Mouse (Mus musculus) olfactory bulb, adult 2 months (tissue): Measurements from ENCODE around the gene Naip5. TPM values are rescaled to one million over a fixed set of nuclear protein-coding genes. Genes with fewer than 3 reads are reported as not detected.
"Not testable (repeated sequence)": the region's sequence is repeated elsewhere in the genome, so short reads cannot be mapped to it uniquely, and the experiment has no call there.

ENCODE experiments used
- H3K27ac ChIP-seq: fragments of 200-500 bp; 2 replicates; pipeline ENCODE4 v1.5.1; 2012; ENCODE audit warnings: low read depth, low read length; ENCODE audit not compliant: insufficient read depth
- H3K4me1 ChIP-seq: fragments of 200-500 bp; 2 replicates; pipeline ENCODE4 v1.6.1; 2012; ENCODE audit warnings: low read length; ENCODE audit not compliant: control insufficient read depth, insufficient read depth
- H3K4me3 ChIP-seq: fragments of 200-500 bp; 2 replicates; pipeline ENCODE4 v1.5.1; 2012; ENCODE audit warnings: mild to moderate bottlenecking, low read depth, low read length, moderate library complexity; ENCODE audit not compliant: insufficient read depth
- CTCF ChIP-seq: fragments of 200-500 bp; IDR thresholded peaks from 2 replicates; pipeline ENCODE4 v1.5.1; 2012; ENCODE audit warnings: low read depth, mild to moderate bottlenecking, low read length, moderate library complexity; ENCODE audit not compliant: insufficient read depth
- POLR2A ChIP-seq: fragments of 200-500 bp; IDR thresholded peaks from 2 replicates; pipeline ENCODE4 v1.6.1; 2012; ENCODE audit warnings: mild to moderate bottlenecking, low read depth, low read length, moderate library complexity; ENCODE audit not compliant: insufficient read depth
- whole genome bisulfite sequencing: fragments of 180-500 bp; shearing (Covaris S2); methylation state at CpG from one replicate; pipeline ENCODE4 v1.1.7; 2018; 5-methylcytosine and 5-hydroxymethylcytosine counted together
- polyA plus RNA-seq: library from polyadenylated mRNA; stranded (reverse); fragments of >200 nt; gene quantifications from 2 replicates; pipeline ENCODE4 v1.2.4, GENCODE M21; 2012; ENCODE audit warnings: low replicate concordance; ENCODE audit not compliant: missing spikeins, insufficient read depth, insufficient read length

Naip5 gene
- polyA plus RNA-seq, 1 experiment: not detected

DNA sequence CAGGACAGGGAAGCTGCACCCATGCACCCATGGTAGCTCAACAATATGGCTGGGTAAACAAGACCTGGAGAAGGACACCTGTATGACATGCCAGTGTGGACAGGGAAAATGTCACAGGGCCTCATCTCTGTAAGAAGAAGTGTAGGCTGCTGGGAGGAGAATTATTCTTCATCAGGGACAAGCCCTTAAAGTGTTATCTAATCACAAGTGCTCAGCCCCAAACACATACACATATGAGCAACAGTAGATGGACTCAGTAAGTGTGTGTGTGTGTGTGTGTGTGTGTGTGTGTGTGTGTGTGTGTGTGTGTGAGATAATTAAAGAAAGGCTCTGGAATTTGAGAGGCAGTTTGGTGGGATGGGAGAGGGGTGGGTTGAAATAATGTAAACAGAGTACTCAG is 45.3 kb downstream of the Naip5 start:
- TF ChIP-seq CTCF (no peak), POLR2A (no peak)
- Histone ChIP-seq H3K27ac (no peak overlapping the region), H3K4me1 (no peaks in the 10 kb centered on the region), H3K4me3 (no peak overlapping the region)

DNA sequence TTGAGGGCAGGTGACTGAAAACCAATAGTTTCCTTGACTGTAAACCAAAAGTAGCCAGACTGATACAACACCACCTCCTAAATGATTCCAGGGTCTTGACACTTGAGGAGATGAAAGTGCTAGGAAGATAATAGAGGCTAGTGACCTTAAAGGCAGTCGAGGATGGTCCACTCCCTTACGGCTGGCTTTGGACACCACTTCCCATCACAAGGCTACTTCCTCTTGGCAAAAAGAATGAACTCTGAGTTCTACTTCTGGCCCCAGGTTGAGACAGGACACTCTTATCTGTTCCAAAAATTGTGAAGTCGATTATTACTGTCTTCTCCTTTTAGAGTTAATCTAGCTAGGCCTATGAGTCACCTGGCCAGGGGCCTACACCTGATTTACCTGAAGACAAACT is 50.7 kb downstream of the Naip5 start:
- Histone ChIP-seq H3K4me3 (no peak overlapping the region), H3K4me1 (no peaks in the 10 kb centered on the region), H3K27ac (no peak overlapping the region)
- TF ChIP-seq CTCF (no peak), POLR2A (no peak)
- WGBS: 83% methylated on average over 3 of the region's 3 CpGs

DNA sequence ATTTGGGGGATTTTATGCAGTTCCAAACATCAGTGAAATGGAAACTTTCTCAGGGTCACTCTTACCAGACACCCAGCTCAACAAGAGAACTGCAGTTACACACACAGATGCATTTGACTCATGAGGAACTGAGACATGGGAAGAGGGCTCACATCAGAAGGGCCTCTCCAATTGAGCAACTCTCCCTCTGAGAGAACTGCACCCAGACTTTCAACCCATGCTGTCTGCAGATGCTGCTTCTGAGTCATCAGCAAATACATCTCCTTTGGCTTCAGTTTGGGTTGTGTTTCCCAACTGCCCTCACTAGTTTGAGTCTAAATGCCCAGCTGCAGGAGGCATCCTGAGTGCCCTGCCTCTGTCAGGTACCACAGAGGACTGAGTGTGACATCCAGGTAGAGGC is 63.0 kb downstream of the Naip5 start:
- H3K27ac ChIP-seq, H3K4me3 ChIP-seq: not testable (repeated sequence)

DNA sequence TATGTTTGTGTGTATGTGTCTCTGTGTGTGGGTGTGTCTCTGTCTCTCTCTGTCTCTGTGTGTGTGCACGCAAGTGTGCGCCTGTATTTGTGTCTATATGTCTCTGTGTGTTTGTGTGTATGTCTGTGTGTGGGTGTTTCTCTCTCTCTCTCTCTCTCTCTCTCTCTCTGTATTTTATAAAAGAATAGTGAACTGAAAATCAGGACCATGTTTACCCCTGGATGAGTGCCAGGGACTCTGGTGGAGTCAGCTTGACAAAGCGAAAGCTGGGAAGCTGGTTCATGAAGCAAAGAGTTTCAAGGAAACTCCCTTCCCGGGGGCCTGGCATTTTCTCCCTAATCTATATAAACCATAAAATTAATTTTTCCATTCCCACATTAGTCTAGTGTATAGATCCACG is 71.8 kb downstream of the Naip5 start:
- H3K4me3 ChIP-seq, H3K27ac ChIP-seq, H3K4me1 ChIP-seq: not testable (repeated sequence)
- 41% methylated on average over 4 of the region's 5 CpGs for WGBS

More for the DNA sequence above, 63.0 kb downstream of the Naip5 start:
- not testable (repeated sequence) for H3K4me1 ChIP-seq

DNA sequence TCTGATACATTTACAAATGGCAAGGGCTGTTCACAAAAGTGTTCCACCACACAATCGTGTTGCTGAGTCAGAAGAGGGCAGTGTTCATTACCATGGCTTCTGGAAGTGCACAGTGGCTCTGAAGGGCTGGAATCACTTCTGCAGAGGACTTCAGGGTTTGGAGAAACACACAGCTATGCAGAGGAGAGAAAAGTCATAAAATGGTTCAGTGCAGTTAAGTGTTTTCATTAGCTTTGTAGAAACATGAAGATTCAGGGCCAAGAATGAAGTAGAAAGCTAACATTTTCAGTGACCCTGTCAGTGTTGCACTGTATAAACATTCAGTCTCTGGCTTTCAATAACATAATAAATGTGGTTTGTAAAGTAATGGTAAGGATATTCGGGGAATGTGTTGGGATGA is 79.7 kb downstream of the Naip5 start:
- H3K4me3 ChIP-seq, H3K27ac ChIP-seq, H3K4me1 ChIP-seq: not testable (repeated sequence)
- WGBS: 66% methylated on average over 2 of the region's 2 CpGs

DNA sequence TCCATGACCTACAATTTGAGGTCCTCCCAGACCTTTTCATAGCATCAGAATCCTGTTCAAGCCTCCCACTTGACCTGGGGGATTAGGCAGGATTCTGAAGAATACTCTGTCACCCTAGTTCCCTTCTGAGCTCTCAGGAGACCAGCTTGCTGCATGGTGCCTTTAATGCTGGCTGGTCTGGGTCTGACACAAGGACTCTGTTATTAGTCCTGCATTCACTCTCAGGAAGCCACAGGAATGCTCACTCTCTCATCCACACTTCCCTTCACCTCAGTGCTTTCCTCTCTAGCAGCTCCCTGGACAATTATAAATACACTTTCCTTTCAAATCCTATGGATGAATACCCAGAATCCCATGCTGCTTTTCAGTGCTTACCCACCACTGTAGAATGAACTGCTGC is 83.7 kb downstream of the Naip5 start:
- not testable (repeated sequence) for H3K27ac ChIP-seq, H3K4me1 ChIP-seq, H3K4me3 ChIP-seq

Other genes starting within 250 kb of the Naip5 start
- gene Mccc2, start 230.7 kb downstream of the Naip5 start, polyA plus RNA-seq: not detected in 2 replicates
- gene Bdp1, start 142.3 kb downstream of the Naip5 start, polyA plus RNA-seq: 52.5 TPM in 1 of 2 replicates, not detected in the other
- gene Serf1, start 138.3 kb downstream of the Naip5 start, polyA plus RNA-seq: not detected in 2 replicates
- gene Smn1, start 121.5 kb downstream of the Naip5 start, polyA plus RNA-seq: not detected in 2 replicates
- not detected in 2 replicates for gene Naip2, start 44.2 kb downstream of the Naip5 start, polyA plus RNA-seq
- gene Naip6, start 71.4 kb upstream of the Naip5 start, polyA plus RNA-seq: not detected in 2 replicates
- not detected in 2 replicates for gene Naip1, start 206.5 kb upstream of the Naip5 start, polyA plus RNA-seq
- gene Gtf2h2, start 246.3 kb upstream of the Naip5 start, polyA plus RNA-seq: not detected in 2 replicates